In genomic region chr11:22421762-22422161, GRCm38 (mm10) we compare ENCODE assay signal across 19 mouse cellular contexts.
A peak's percentile ranks its signal among the peaks of the same experiment; 100 is the strongest.
DNase-seq lines count a peak whose midpoint lies in the region; ATAC-seq lines count a peak whose summit lies in the region.
"Had no signal": no experiment of that assay in that cellular context is flagged by ENCODE, and none has a peak within 500 bp of the region (broad histone marks: within the 10 kb centered on the region; RNA-seq: fewer than 3 reads in every experiment).

No protein-coding gene starts in this region.

- 71% methylated on average over 3 of the region's 3 CpGs for WGBS in hindbrain, embryonic 14.5 days
- 83% methylated on average over 3 of the region's 3 CpGs for WGBS in hindbrain, embryonic 12.5 days
- 77% methylated on average over 3 of the region's 3 CpGs for WGBS in neural tube, embryonic 12.5 days
- 70% methylated on average over 3 of the region's 3 CpGs for WGBS in hindbrain, embryonic 16.5 days
- 72% methylated on average over 3 of the region's 3 CpGs for WGBS in neural tube, embryonic 15.5 days

- H3K9me3 ChIP-seq in hindbrain, embryonic 14.5 days (ENCODE audit: control insufficient read depth, low read length), result no peaks in the 10 kb centered on the region
- H3K9me3 ChIP-seq in hindbrain, embryonic 12.5 days (replicated peaks), result no peaks in the 10 kb centered on the region
- no peaks in the 10 kb centered on the region for H3K9me3 ChIP-seq in neural tube, embryonic 12.5 days
- H3K9me3 ChIP-seq in hindbrain, embryonic 16.5 days (ENCODE audit: control insufficient read depth, low read length), result no peaks in the 10 kb centered on the region
- H3K9me3 ChIP-seq in neural tube, embryonic 15.5 days (replicated peaks), result no peaks in the 10 kb centered on the region
- H3K9me3 ChIP-seq: embryonic facial prominence, embryonic 13.5 days; forebrain, embryonic 13.5 days; heart, embryonic 15.5 days had no signal

- no peak overlapping the region for H3K4me3 ChIP-seq in hindbrain, embryonic 14.5 days (replicated peaks; ENCODE audit: low read length)
- no peak overlapping the region for H3K4me3 ChIP-seq in hindbrain, embryonic 12.5 days
- H3K4me3 ChIP-seq in neural tube, embryonic 12.5 days, result no peak overlapping the region
- no peak overlapping the region for H3K4me3 ChIP-seq in hindbrain, embryonic 16.5 days (ENCODE audit: low read length)
- H3K4me3 ChIP-seq in neural tube, embryonic 15.5 days (replicated peaks), result no peak overlapping the region
- H3K4me3 ChIP-seq: embryonic facial prominence, embryonic 13.5 days; forebrain, embryonic 13.5 days; heart, adult 2 months; heart, embryonic 15.5 days had no signal

- H3K9ac ChIP-seq in hindbrain, embryonic 14.5 days, result no peak overlapping the region
- no peak overlapping the region for H3K9ac ChIP-seq in hindbrain, embryonic 12.5 days
- H3K9ac ChIP-seq in neural tube, embryonic 12.5 days, result no peak overlapping the region
- no peak overlapping the region for H3K9ac ChIP-seq in hindbrain, embryonic 16.5 days (ENCODE audit: low read depth, low read length)
- no peak overlapping the region for H3K9ac ChIP-seq in neural tube, embryonic 15.5 days (replicated peaks)
- H3K9ac ChIP-seq: embryonic facial prominence, embryonic 13.5 days; forebrain, embryonic 13.5 days; heart, embryonic 15.5 days had no signal

- H3K4me1 ChIP-seq in hindbrain, embryonic 14.5 days (replicated peaks; ENCODE audit: control insufficient read depth, insufficient read depth, low read length), result no peaks in the 10 kb centered on the region
- peaks cover 2% of the 10 kb centered on the region; the same call in 1 of the 2 replicates for H3K4me1 ChIP-seq in hindbrain, embryonic 12.5 days
- H3K4me1 ChIP-seq in neural tube, embryonic 12.5 days, result no peaks in the 10 kb centered on the region
- no peaks in the 10 kb centered on the region for H3K4me1 ChIP-seq in hindbrain, embryonic 16.5 days (ENCODE audit: control insufficient read depth, insufficient read depth, low read depth, low read length)
- H3K4me1 ChIP-seq in neural tube, embryonic 15.5 days, result no peaks in the 10 kb centered on the region
- H3K4me1 ChIP-seq: embryonic facial prominence, embryonic 13.5 days; forebrain, embryonic 13.5 days; heart, embryonic 15.5 days had no signal

- DNase-seq in hindbrain, embryonic 14.5 days (ENCODE audit: low spot score), result no peak
- no peak for DNase-seq in neural tube, embryonic 10.5 days (ENCODE audit: extremely low spot score, low spot score)
- DNase-seq in spleen, adult 12 weeks (ENCODE audit: low spot score), result no peak
- DNase-seq: adrenal gland, adult 8-10 months; cerebellum, adult 11-12 months; cerebellum, adult 9-10 months; cerebellum, postnatal 36 days; gastrocnemius, postnatal 14 days; heart, adult 2 months; heart, postnatal 14 days; kidney, adult 11 months had no signal

- ATAC-seq in hindbrain, embryonic 14.5 days (ENCODE audit: low FRiP score), result peak; percentile 31; the same call in 1 of the 2 replicates
- ATAC-seq in hindbrain, embryonic 12.5 days (ENCODE audit: low FRiP score), result no peak
- peak; percentile 58; the same call in 1 of the 2 replicates for ATAC-seq in neural tube, embryonic 12.5 days (ENCODE audit: low FRiP score, low read depth)
- peak; percentile 54 for ATAC-seq in hindbrain, embryonic 16.5 days
- ATAC-seq in neural tube, embryonic 15.5 days (ENCODE audit: low FRiP score), result peak; percentile 61; the same call in 1 of the 2 replicates
- ATAC-seq: forebrain, embryonic 13.5 days had no signal

- no peaks in the 10 kb centered on the region for H3K36me3 ChIP-seq in hindbrain, embryonic 14.5 days (replicated peaks; ENCODE audit: control insufficient read depth, insufficient read depth)
- H3K36me3 ChIP-seq in hindbrain, embryonic 12.5 days, result no peaks in the 10 kb centered on the region
- no peaks in the 10 kb centered on the region for H3K36me3 ChIP-seq in neural tube, embryonic 12.5 days
- H3K36me3 ChIP-seq in hindbrain, embryonic 16.5 days (ENCODE audit: control insufficient read depth, insufficient read depth, low read length), result no peaks in the 10 kb centered on the region
- no peaks in the 10 kb centered on the region for H3K36me3 ChIP-seq in neural tube, embryonic 15.5 days
- H3K36me3 ChIP-seq: embryonic facial prominence, embryonic 13.5 days; heart, embryonic 15.5 days had no signal

- no peak overlapping the region for H3K4me2 ChIP-seq in hindbrain, embryonic 14.5 days (replicated peaks)
- H3K4me2 ChIP-seq in hindbrain, embryonic 12.5 days (replicated peaks), result no peak overlapping the region
- no peak overlapping the region for H3K4me2 ChIP-seq in neural tube, embryonic 12.5 days (replicated peaks)
- no peak overlapping the region for H3K4me2 ChIP-seq in hindbrain, embryonic 16.5 days (ENCODE audit: low read length)
- H3K4me2 ChIP-seq in neural tube, embryonic 15.5 days, result no peak overlapping the region
- H3K4me2 ChIP-seq: embryonic facial prominence, embryonic 13.5 days; forebrain, embryonic 13.5 days; heart, embryonic 11.5 days; heart, embryonic 15.5 days had no signal

- H3K27me3 ChIP-seq in hindbrain, embryonic 14.5 days (ENCODE audit: control insufficient read depth, insufficient read depth, low read length), result no peaks in the 10 kb centered on the region
- H3K27me3 ChIP-seq in hindbrain, embryonic 12.5 days, result no peaks in the 10 kb centered on the region
- H3K27me3 ChIP-seq in neural tube, embryonic 12.5 days (replicated peaks), result no peaks in the 10 kb centered on the region
- H3K27me3 ChIP-seq in hindbrain, embryonic 16.5 days (replicated peaks; ENCODE audit: control insufficient read depth, insufficient read depth, low read length), result no peaks in the 10 kb centered on the region
- H3K27me3 ChIP-seq in neural tube, embryonic 15.5 days (replicated peaks), result no peaks in the 10 kb centered on the region
- H3K27me3 ChIP-seq: embryonic facial prominence, embryonic 13.5 days; forebrain, embryonic 13.5 days; heart, embryonic 15.5 days had no signal

- no peak overlapping the region for H3K27ac ChIP-seq in hindbrain, embryonic 14.5 days
- no peak overlapping the region for H3K27ac ChIP-seq in hindbrain, embryonic 12.5 days
- no peak overlapping the region for H3K27ac ChIP-seq in neural tube, embryonic 12.5 days
- no peak overlapping the region for H3K27ac ChIP-seq in hindbrain, embryonic 16.5 days (ENCODE audit: low read depth, low read length)
- no peak overlapping the region for H3K27ac ChIP-seq in neural tube, embryonic 15.5 days (replicated peaks)
- H3K27ac ChIP-seq: embryonic facial prominence, embryonic 13.5 days; forebrain, embryonic 13.5 days; heart, adult 2 months; heart, embryonic 15.5 days had no signal
